Mouse (Mus musculus): ENCODE data around the gene Tomm22. TPM values are rescaled to one million over a fixed set of nuclear protein-coding genes. Genes with fewer than 3 reads are reported as not detected.

The Tomm22 gene
- 10 to 100 TPM; 52.8 to 78.6 TPM for total RNA-seq (2021)
- long read RNA-seq, experiment 1, transcript Tomm22-201 (4 exons, 1,569 nt), result major isoform, 38 of 41 reads
- long read RNA-seq, experiment 1, partial matches to known transcripts, result 3 of 41 reads
- long read RNA-seq, experiment 1, other reads (novel, unspliced or antisense), result 0 of 41 reads
- long read RNA-seq, experiment 2, transcript Tomm22-201 (4 exons, 1,569 nt), result major isoform, 45 of 47 reads
- long read RNA-seq, experiment 2, partial matches to known transcripts, result 1 of 47 reads
- long read RNA-seq, experiment 2, other reads (novel, unspliced or antisense), result 0 of 47 reads

- H3K27ac ChIP-seq, result peak within 1 kb of the TSS; percentile 89
- peak; percentile 67 for TF ChIP-seq CTCF (IDR thresholded peaks at IDR 0.05)
- peak; percentile 94 for DNase-seq
- intact Hi-C loops (cut with DNase I), result no loop called here
- H3K4me3 ChIP-seq, result peak within 1 kb of the TSS; percentile 98
These were observed at the start of gene Tomm22 for GRCm38 (mm10) chr15:79670249-79670971. TSS of gene Tomm22 (plus strand) at chr15:79670861.

GRCm38 (mm10) chr15:79630471-79630870 lies 40.2 kb upstream of the Tomm22 start:
- no peak for TF ChIP-seq CTCF (IDR thresholded peaks at IDR 0.05)
- no peak overlapping the region for H3K27ac ChIP-seq
- intact Hi-C loops (cut with DNase I), result no loop called here
- H3K4me3 ChIP-seq, result no peak overlapping the region
- no peak for DNase-seq

DNA sequence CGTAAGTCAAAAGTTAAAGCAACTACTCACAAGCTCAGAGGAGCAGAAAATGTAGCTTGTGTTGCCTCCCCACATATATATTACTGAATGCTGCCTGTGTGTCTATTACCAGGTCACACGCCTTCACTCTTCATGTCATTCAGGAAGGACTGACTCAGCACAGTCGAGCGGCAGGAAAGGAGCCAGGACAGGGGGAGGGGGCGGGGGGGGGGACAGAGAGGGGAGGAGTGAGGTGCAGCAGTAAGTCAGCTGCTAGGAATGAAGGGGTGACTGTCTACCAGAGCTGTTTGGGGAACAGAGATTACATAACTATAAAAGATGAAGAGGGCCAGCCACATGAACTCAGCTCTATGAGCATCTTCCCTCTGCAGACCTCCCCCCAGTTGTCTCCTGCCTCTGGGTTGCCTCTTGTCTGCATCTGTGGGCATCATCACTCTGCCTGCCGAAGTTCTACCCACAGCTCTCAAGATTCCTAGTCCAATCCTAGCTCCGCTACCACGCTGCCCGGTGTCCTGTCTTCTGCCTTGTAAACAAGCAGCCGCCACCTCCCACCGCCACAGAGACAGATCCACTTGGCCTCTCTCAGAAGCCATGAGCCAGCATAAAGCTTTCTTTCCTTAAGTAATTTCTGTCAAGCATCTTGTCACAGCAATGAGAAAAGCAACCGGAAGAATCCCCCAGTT lies 29.4 kb upstream of the Tomm22 start:
- intact Hi-C loops (cut with DNase I), result no loop called here
- TF ChIP-seq CTCF (IDR thresholded peaks at IDR 0.05), result no peak
- no peak for DNase-seq
- H3K4me3 ChIP-seq, result peak overlapping the region; percentile 11; the same call in 1 of the 2 replicates
- peak overlapping the region; percentile 52; the same call in 1 of the 2 replicates for H3K27ac ChIP-seq

DNA sequence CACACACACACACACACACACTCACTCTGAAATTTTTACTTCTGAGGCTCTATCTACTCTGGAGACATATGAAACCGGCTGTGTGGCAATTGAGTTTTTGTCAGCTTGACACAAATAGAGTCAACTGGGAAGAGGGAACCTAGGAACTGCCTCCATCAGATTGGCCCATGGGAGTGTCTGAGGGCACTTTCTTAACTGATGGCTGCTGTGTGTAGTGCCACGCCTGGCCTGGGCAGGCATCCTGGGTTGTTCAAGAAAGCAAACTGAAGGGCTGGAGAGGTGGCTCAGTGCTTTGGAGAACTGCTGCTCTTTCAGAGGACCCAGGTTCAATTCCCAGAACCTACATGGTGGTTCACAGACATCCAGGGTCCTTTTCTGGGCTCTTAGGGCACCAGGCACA lies 25.2 kb upstream of the Tomm22 start:
- no peak for TF ChIP-seq CTCF (IDR thresholded peaks at IDR 0.05)
- no peak overlapping the region for H3K27ac ChIP-seq
- no peak for DNase-seq
- H3K4me3 ChIP-seq, result no peak overlapping the region
- intact Hi-C loops (cut with DNase I), result no loop called here

DNA sequence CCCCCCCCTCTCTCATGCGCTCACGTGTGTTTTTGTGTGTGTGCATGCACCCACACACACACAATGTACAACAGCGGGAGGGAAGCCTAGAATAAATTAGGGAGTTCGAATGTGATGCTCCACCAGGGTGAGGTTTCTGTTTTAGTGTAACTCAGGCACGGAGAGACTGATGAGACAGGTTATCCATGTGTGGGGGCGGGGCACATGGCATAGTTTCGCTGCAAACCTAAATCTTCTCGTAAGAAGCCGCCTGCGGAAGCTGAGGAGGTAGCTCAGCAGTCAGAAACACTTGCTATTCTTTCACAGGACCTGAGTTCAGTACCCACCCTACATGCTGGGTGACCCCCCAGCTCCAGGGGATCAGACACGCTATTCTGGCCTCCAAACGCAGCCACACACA lies 22.5 kb upstream of the Tomm22 start:
- Histone ChIP-seq H3K4me3 (no peak overlapping the region), H3K27ac (no peak overlapping the region)
- no peak for TF ChIP-seq CTCF (IDR thresholded peaks at IDR 0.05)
- intact Hi-C loops (cut with DNase I), result no loop called here
- DNase-seq, result no peak

- no peak for DNase-seq
- intact Hi-C loops (cut with DNase I), result no loop called here
- Histone ChIP-seq H3K27ac (no peak overlapping the region), H3K4me3 (no peak overlapping the region)
- peak; percentile 65 for TF ChIP-seq CTCF (IDR thresholded peaks at IDR 0.05)
These were observed 20.1 kb upstream of the Tomm22 start for GRCm38 (mm10) chr15:79650569-79650968.

DNA sequence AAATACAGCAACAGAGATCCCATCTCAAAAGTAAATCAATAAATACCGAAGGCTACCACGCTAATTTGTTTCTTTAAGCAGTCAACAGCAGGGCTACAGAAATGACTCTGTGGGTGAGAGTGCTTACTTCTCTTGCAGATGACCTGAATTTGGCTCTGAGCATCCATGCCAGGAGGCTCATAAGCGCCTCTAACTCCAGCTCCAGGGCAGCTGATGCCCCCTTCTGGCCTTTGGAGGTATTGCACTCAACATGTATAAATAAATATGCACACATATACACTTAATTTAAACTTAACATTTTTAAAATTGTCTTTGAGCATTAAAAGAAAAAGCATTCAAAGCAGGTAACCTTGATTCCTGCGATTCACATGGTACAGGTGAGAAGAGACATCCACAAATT lies 19.2 kb upstream of the Tomm22 start:
- no peak overlapping the region for H3K27ac ChIP-seq
- no peak for DNase-seq
- intact Hi-C loops (cut with DNase I), result no loop called here
- peak; percentile 63 for TF ChIP-seq CTCF (IDR thresholded peaks at IDR 0.05)
- no peak overlapping the region for H3K4me3 ChIP-seq

DNA sequence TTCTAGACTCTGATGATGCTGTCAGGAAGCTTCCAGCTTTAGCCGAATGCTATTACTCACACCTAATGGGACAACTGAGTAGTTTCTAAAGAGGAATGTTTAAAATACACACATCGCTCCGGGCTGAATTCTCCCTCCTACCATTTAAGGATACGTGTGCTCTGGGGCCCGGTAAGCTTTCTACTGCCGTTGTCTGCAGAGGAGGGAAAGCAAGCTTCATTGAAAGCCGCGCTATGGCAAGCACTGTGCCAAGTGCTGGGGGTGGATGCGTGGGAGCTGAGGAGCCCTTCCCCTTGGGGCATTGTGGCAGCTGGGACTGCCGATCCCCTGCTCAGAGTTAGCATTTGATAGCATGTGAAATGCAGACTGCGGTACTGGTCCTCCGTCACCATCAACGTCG lies 14.2 kb upstream of the Tomm22 start:
- Histone ChIP-seq H3K4me3 (no peak overlapping the region), H3K27ac (no peak overlapping the region)
- TF ChIP-seq CTCF (IDR thresholded peaks at IDR 0.05), result no peak
- DNase-seq, result no peak
- intact Hi-C loops (cut with DNase I), result loop anchor here (5.0 kb wide), 1 partner anchor 424 kb away; no protein-coding TSS in a partner anchor

- DNase-seq, result peak; percentile 83
- intact Hi-C loops (cut with DNase I), result loop anchor here (5.0 kb wide), 1 partner anchor 426 kb away; no protein-coding TSS in a partner anchor
- Histone ChIP-seq H3K4me3 (peak overlapping the region; percentile 96), H3K27ac (peak overlapping the region; percentile 93)
- TF ChIP-seq CTCF (IDR thresholded peaks at IDR 0.05), result peak; percentile 73
These were observed 12.7 kb upstream of the Tomm22 start for GRCm38 (mm10) chr15:79657837-79658530.

DNA sequence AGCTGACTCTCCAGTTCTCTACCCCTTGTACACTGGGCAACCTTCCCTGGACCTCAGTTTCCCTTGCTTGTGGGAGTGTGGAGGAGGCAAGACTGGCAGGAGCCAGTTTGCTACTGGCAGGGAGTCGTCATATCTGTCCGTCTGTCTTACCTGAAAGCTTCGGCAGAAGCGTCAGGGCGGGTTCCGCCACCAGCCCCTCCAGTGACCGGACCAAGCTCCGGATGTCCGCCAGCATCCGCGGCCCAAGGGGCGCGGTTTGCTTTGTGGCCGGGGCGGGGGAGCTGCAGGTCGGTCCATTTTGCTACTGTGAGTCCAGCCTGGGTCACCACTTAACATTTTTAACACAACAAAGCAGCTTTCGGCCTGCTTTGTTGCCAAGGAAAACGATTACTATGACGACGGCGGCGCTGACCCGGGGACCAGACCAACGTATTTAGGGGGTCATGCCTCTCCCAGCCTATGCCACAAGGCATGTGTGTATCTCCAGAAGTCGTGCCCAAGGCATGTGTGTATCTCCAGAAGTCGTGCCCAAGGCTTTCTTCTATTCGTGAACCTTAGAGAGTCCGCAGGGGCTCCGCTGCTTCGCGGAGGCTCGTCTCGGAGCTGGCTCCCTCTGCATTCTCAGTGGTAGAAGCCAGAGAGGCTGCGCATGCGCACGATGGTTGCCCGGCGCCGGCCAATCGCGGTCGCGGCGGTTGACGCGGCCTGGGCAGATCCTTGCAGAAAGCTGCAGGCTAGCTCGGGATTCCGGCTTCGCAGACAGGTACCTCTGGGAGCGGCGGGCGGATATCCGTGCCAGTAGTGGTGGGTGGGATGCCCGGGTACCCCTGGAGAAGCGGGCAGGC lies 11.9 kb upstream of the Tomm22 start, which contains the start of the genes Fam227a and Cby1:
TSS of gene Fam227a (minus strand) at position 426 of the 845 bp plus-strand sequence.
TSS of gene Cby1 (plus strand) at position 669 of the 845 bp plus-strand sequence.
- Histone ChIP-seq H3K27ac (peak within 1 kb of the TSS; percentile 93), H3K4me3 (peak within 1 kb of the TSS; percentile 96)
- intact Hi-C loops (cut with DNase I), result loop anchor here (5.0 kb wide), 1 partner anchor 426 kb away; no protein-coding TSS in a partner anchor
- peak; percentile 97 for DNase-seq
- TF ChIP-seq CTCF (IDR thresholded peaks at IDR 0.05), result no peak

DNA sequence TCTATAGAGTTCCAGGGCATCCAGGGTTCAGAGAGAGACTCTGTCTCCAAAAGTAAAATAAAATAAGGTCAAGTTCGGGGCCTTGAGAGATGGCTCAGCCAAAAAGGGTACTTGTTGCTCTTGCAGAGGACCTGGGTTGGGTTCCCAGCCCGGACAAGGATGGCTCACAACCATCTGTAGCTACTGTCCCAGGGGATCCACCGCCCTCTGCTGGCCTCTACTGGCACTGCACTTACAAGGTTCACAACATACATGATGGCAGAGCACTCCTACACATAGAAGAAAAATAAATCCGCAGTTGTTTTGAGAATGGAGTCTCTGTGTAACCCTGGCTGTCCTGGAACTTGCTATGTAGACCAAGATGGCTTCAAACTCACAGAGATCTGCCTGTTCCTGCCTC lies 8.8 kb upstream of the Tomm22 start:
- peak; percentile 42 for DNase-seq
- no peak overlapping the region for H3K4me3 ChIP-seq
- intact Hi-C loops (cut with DNase I), result no loop called here
- TF ChIP-seq CTCF (IDR thresholded peaks at IDR 0.05), result peak; percentile 59
- H3K27ac ChIP-seq, result no peak overlapping the region
